Mouse (Mus musculus) left cerebral cortex, postnatal 36 days (tissue): ENCODE results near the gene Tex45. TPM values are rescaled to one million over a fixed set of nuclear protein-coding genes. Genes with fewer than 3 reads are reported as not detected.

Experiments
- DNase-seq, 2 experiments: peaks; one replicate each; pipeline ENCODE4 v3.0.0; 2021 to 2022; ENCODE audit warnings: low spot score in 2 of 2, mixed read lengths in 1 of 2
- intact Hi-C: fragments of 180-260 bp; cut with DNase I; formaldehyde crosslinking; loops from one replicate; pipeline ENCODE4 v1.15.1; 2025
- total RNA-seq, 2 experiments: library from RNA; stranded (reverse); gene quantifications; 2 replicates each; pipeline ENCODE4 v1.2.3; 2021

Tex45 gene
- total RNA-seq, 2 experiments from 2014 or later: 0.61 TPM; not detected in 1

- DNase-seq: no peak
- intact Hi-C loops: no loop called here
These were observed 51.5 kb downstream of the Tex45 start for GRCm38 (mm10) chr8:3522007-3522697.

- intact Hi-C loops: no loop called here
- no peak for DNase-seq
These were observed 60.2 kb downstream of the Tex45 start for GRCm38 (mm10) chr8:3530816-3531215.

- intact Hi-C loops: no loop called here
- no peak for DNase-seq
These were observed 61.3 kb downstream of the Tex45 start for GRCm38 (mm10) chr8:3531936-3532335.

- intact Hi-C loops: no loop called here
- DNase-seq: no peak
These were observed 65.6 kb downstream of the Tex45 start for GRCm38 (mm10) chr8:3536053-3536841.

Other genes with a start within 250 kb of the Tex45 start
- gene Insr, start 191.2 kb upstream of the Tex45 start, total RNA-seq: 10 to 100 TPM; 44.5 to 58.4 TPM
- gene A430078G23Rik, start 117.4 kb upstream of the Tex45 start, total RNA-seq: not detected
- gene Arhgef18, start 77.9 kb upstream of the Tex45 start, total RNA-seq: 10 to 100 TPM; 45.1 to 51.1 TPM
- gene Pex11g, start 3.2 kb upstream of the Tex45 start, total RNA-seq: 1 to 10 TPM in 1 of 2 experiments, under 1 TPM in 1; 0.54 to 1.3 TPM
- gene Zfp358, start 22.3 kb downstream of the Tex45 start, total RNA-seq: 10 to 100 TPM; 28.7 to 30.8 TPM
- 10 to 100 TPM; 78.8 to 98.1 TPM for gene Mcoln1, start 29.6 kb downstream of the Tex45 start, total RNA-seq
- 10 to 100 TPM; 55.9 to 79.2 TPM for gene Pnpla6, start 44.5 kb downstream of the Tex45 start, total RNA-seq
- not detected for gene C330021F23Rik, start 97.1 kb downstream of the Tex45 start, total RNA-seq
- gene Camsap3, start 116.4 kb downstream of the Tex45 start, total RNA-seq: 10 to 100 TPM; 35.6 to 39.0 TPM
- 10 to 100 TPM; 36.6 to 36.9 TPM for gene Xab2, start 150.5 kb downstream of the Tex45 start, total RNA-seq
- 10 to 100 TPM; 75.6 to 85.4 TPM for gene Pet100, start 150.7 kb downstream of the Tex45 start, total RNA-seq
- gene Pcp2, start 154.7 kb downstream of the Tex45 start, total RNA-seq: not detected
- 10 to 100 TPM; 44.0 to 61.7 TPM for gene Stxbp2, start 160.1 kb downstream of the Tex45 start, total RNA-seq
- 1 to 10 TPM in 1 of 2 experiments, under 1 TPM in 1; 0.49 to 1.4 TPM for gene Retn, start 184.9 kb downstream of the Tex45 start, total RNA-seq
- under 1 TPM in 1 of 2 experiments, not detected in 1; 0.61 TPM for gene Mcemp1, start 194.9 kb downstream of the Tex45 start, total RNA-seq
- 10 to 100 TPM; 11.3 to 12.0 TPM for gene Fcor, start 201.5 kb downstream of the Tex45 start, total RNA-seq
- gene Trappc5, start 205.4 kb downstream of the Tex45 start, total RNA-seq: 10 to 100 TPM; 25.5 to 26.8 TPM
- gene Fcer2a, start 223.3 kb downstream of the Tex45 start, total RNA-seq: not detected
- not detected for gene Clec4g, start 249.8 kb downstream of the Tex45 start, total RNA-seq